Mouse (Mus musculus): ENCODE measurements around the gene B4galt3. TPM values are rescaled to one million over a fixed set of nuclear protein-coding genes. Genes with fewer than 3 reads are reported as not detected.

Gene B4galt3
- polyA plus RNA-seq, 1 experiment: 32.3 TPM

GRCm38 (mm10) chr1:171265971-171266744 is 4.0 kb upstream of the B4galt3 start:
- Histone ChIP-seq H3K27ac (ENCODE audit: control insufficient read depth, insufficient read depth, low read depth, low read length) (no peak overlapping the region), H3K36me3 (ENCODE audit: control insufficient read depth, insufficient read depth, low read length) (no peaks in the 10 kb centered on the region), H3K4me3 (ENCODE audit: control insufficient read depth, low read depth, low read length) (no peak overlapping the region), H3K4me1 (ENCODE audit: control insufficient read depth, insufficient read depth, low read length) (peaks cover 8% of the 10 kb centered on the region), H3K27me3 (ENCODE audit: control insufficient read depth, insufficient read depth, low read length) (no peaks in the 10 kb centered on the region)
- TF ChIP-seq CTCF (IDR thresholded peaks at IDR 0.05; ENCODE audit: control insufficient read depth, insufficient read depth, insufficient replicate concordance, low read depth, low read length): no peak
- TF ChIP-seq POLR2A (IDR thresholded peaks at IDR 0.05; ENCODE audit: control insufficient read depth, low read depth, low read length): no peak

GRCm38 (mm10) chr1:171268341-171268740 is 1.8 kb upstream of the B4galt3 start:
- no peak for TF ChIP-seq CTCF (IDR thresholded peaks at IDR 0.05; ENCODE audit: control insufficient read depth, insufficient read depth, insufficient replicate concordance, low read depth, low read length)
- TF ChIP-seq POLR2A (IDR thresholded peaks at IDR 0.05; ENCODE audit: control insufficient read depth, low read depth, low read length): no peak
- Histone ChIP-seq H3K27ac (ENCODE audit: control insufficient read depth, insufficient read depth, low read depth, low read length) (no peak overlapping the region), H3K4me1 (ENCODE audit: control insufficient read depth, insufficient read depth, low read length) (peaks cover 9% of the 10 kb centered on the region), H3K4me3 (ENCODE audit: control insufficient read depth, low read depth, low read length) (no peak overlapping the region), H3K27me3 (ENCODE audit: control insufficient read depth, insufficient read depth, low read length) (no peaks in the 10 kb centered on the region), H3K36me3 (ENCODE audit: control insufficient read depth, insufficient read depth, low read length) (no peaks in the 10 kb centered on the region)

GRCm38 (mm10) chr1:171270573-171270900 is 409 bp downstream of the B4galt3 start:
- TF ChIP-seq POLR2A (IDR thresholded peaks at IDR 0.05; ENCODE audit: control insufficient read depth, low read depth, low read length) (no peak), CTCF (IDR thresholded peaks at IDR 0.05; ENCODE audit: control insufficient read depth, insufficient read depth, insufficient replicate concordance, low read depth, low read length) (no peak)
- Histone ChIP-seq H3K4me3 (ENCODE audit: control insufficient read depth, low read depth, low read length) (peak overlapping the region; percentile 94), H3K36me3 (ENCODE audit: control insufficient read depth, insufficient read depth, low read length) (peaks cover 2% of the 10 kb centered on the region), H3K27ac (ENCODE audit: control insufficient read depth, insufficient read depth, low read depth, low read length) (peak overlapping the region; percentile 80), H3K27me3 (ENCODE audit: control insufficient read depth, insufficient read depth, low read length) (no peaks in the 10 kb centered on the region), H3K4me1 (ENCODE audit: control insufficient read depth, insufficient read depth, low read length) (peaks cover 9% of the 10 kb centered on the region)

GRCm38 (mm10) chr1:171271196-171271595 is 1.1 kb downstream of the B4galt3 start:
- H3K27ac ChIP-seq (ENCODE audit: control insufficient read depth, insufficient read depth, low read depth, low read length): no peak overlapping the region; the same call in 1 of the 2 replicates
- H3K4me3 ChIP-seq (ENCODE audit: control insufficient read depth, low read depth, low read length): peak overlapping the region; percentile 94
- H3K4me1 ChIP-seq (ENCODE audit: control insufficient read depth, insufficient read depth, low read length): peaks cover 9% of the 10 kb centered on the region
- TF ChIP-seq POLR2A (IDR thresholded peaks at IDR 0.05; ENCODE audit: control insufficient read depth, low read depth, low read length) (no peak), CTCF (IDR thresholded peaks at IDR 0.05; ENCODE audit: control insufficient read depth, insufficient read depth, insufficient replicate concordance, low read depth, low read length) (no peak)
- H3K36me3 ChIP-seq (ENCODE audit: control insufficient read depth, insufficient read depth, low read length): peaks cover 2% of the 10 kb centered on the region
- no peaks in the 10 kb centered on the region for H3K27me3 ChIP-seq (ENCODE audit: control insufficient read depth, insufficient read depth, low read length)

GRCm38 (mm10) chr1:171271622-171272021 is 1.5 kb downstream of the B4galt3 start:
- peaks cover 9% of the 10 kb centered on the region for H3K4me1 ChIP-seq (ENCODE audit: control insufficient read depth, insufficient read depth, low read length)
- TF ChIP-seq CTCF (IDR thresholded peaks at IDR 0.05; ENCODE audit: control insufficient read depth, insufficient read depth, insufficient replicate concordance, low read depth, low read length): no peak
- TF ChIP-seq POLR2A (IDR thresholded peaks at IDR 0.05; ENCODE audit: control insufficient read depth, low read depth, low read length): no peak
- peaks cover 2% of the 10 kb centered on the region for H3K36me3 ChIP-seq (ENCODE audit: control insufficient read depth, insufficient read depth, low read length)
- no peaks in the 10 kb centered on the region for H3K27me3 ChIP-seq (ENCODE audit: control insufficient read depth, insufficient read depth, low read length)
- H3K4me3 ChIP-seq (ENCODE audit: control insufficient read depth, low read depth, low read length): no peak overlapping the region
- H3K27ac ChIP-seq (ENCODE audit: control insufficient read depth, insufficient read depth, low read depth, low read length): no peak overlapping the region

- peaks cover 2% of the 10 kb centered on the region for H3K36me3 ChIP-seq (ENCODE audit: control insufficient read depth, insufficient read depth, low read length)
- no peaks in the 10 kb centered on the region for H3K27me3 ChIP-seq (ENCODE audit: control insufficient read depth, insufficient read depth, low read length)
- peaks cover 9% of the 10 kb centered on the region for H3K4me1 ChIP-seq (ENCODE audit: control insufficient read depth, insufficient read depth, low read length)
- no peak overlapping the region for H3K4me3 ChIP-seq (ENCODE audit: control insufficient read depth, low read depth, low read length)
- TF ChIP-seq CTCF (IDR thresholded peaks at IDR 0.05; ENCODE audit: control insufficient read depth, insufficient read depth, insufficient replicate concordance, low read depth, low read length) (no peak), POLR2A (IDR thresholded peaks at IDR 0.05; ENCODE audit: control insufficient read depth, low read depth, low read length) (no peak)
- H3K27ac ChIP-seq (ENCODE audit: control insufficient read depth, insufficient read depth, low read depth, low read length): no peak overlapping the region
Measured at GRCm38 (mm10) chr1:171272086-171272485, 2.0 kb downstream of the B4galt3 start.

GRCm38 (mm10) chr1:171274171-171274570 is 4.0 kb downstream of the B4galt3 start:
- H3K36me3 ChIP-seq (ENCODE audit: control insufficient read depth, insufficient read depth, low read length): peaks cover 2% of the 10 kb centered on the region
- H3K27ac ChIP-seq (ENCODE audit: control insufficient read depth, insufficient read depth, low read depth, low read length): no peak overlapping the region
- H3K4me1 ChIP-seq (ENCODE audit: control insufficient read depth, insufficient read depth, low read length): peaks cover 9% of the 10 kb centered on the region
- TF ChIP-seq POLR2A (IDR thresholded peaks at IDR 0.05; ENCODE audit: control insufficient read depth, low read depth, low read length) (no peak), CTCF (IDR thresholded peaks at IDR 0.05; ENCODE audit: control insufficient read depth, insufficient read depth, insufficient replicate concordance, low read depth, low read length) (no peak)
- H3K27me3 ChIP-seq (ENCODE audit: control insufficient read depth, insufficient read depth, low read length): no peaks in the 10 kb centered on the region
- H3K4me3 ChIP-seq (ENCODE audit: control insufficient read depth, low read depth, low read length): no peak overlapping the region
